Mouse (Mus musculus): ENCODE measurements around the gene Nrip3. TPM values are rescaled to one million over a fixed set of nuclear protein-coding genes. Genes with fewer than 3 reads are reported as not detected.
A peak's percentile ranks its signal among the peaks of the same experiment; 100 is the strongest.

Nrip3 gene
- total RNA-seq, 2 experiments from 2014 or later = 0.39 to 0.45 TPM

DNA sequence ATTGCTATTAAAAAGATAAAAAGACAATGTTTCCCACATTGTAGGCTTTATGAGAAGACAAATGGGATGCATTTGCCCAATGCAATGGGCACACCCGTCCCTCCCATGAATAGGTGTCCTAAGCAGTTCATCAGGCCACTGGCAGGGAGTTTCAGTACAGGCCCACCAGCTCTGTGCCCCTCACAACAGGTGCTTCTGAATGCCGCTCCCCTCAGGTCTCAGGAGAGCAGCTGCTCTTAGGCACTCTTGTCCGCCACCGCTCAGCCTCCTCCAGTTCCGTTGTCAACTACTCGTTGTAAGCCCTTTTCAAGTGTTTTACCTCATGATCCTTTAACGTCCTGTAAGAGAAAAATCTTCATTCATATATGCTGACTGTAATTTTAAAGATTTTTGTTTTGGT is 69.6 kb downstream of the Nrip3 start:
- DNase-seq (ENCODE audit: low spot score) = no peak
- intact Hi-C loops (cut with DNase I) = no loop called here

DNA sequence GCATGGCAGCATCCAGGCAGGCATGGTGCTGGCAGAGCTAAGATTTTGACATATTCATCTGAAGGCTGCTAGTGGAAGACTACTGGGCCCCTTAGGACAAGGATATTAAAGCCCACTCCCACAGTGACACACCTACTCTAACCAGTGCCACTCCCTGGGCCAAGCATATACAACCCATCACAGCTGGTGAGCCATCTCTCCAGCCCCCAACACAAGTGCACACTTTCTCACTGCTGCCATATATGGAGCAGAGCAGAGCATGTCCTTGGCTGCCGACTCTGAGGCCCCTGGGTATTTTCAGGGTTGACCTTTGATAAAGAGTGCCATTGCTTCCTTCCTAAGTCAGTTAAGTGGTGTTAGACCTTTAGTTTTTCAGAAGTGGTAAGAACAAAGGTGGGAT is 71.8 kb downstream of the Nrip3 start:
- intact Hi-C loops (cut with DNase I) = no loop called here
- DNase-seq (ENCODE audit: low spot score) = no peak

DNA sequence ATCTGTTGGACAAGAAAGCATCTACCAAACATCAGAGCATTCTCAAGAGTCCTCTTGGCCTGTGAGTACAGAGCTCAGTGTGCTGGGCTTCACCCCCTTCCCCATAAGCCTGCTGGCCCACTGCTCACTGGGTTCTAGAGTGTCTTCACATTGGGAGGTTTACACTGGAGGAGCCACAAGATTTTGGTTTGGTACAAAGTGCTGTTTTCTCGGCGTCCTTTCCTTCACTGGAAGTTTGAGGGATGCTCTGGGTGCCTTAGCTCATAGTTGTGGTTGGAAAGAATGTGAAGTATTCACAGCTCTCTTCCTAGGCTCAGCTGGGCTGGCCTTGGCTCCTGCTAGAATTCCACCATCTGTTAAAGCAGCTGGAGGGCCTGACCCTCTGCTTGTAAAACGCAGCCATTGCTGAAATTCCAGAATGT is 72.9 kb downstream of the Nrip3 start:
- intact Hi-C loops (cut with DNase I) = loop anchor here (5.0 kb wide), 3 partner anchors 182 to 373 kb away; no protein-coding TSS in a partner anchor

More for the DNA sequence above, 72.9 kb downstream of the Nrip3 start:
- DNase-seq (ENCODE audit: low spot score) = peak; percentile 49

Other genes with a start within 250 kb of the Nrip3 start
- gene St5, start 78.4 kb downstream of the Nrip3 start, total RNA-seq (2021) = 10 to 100 TPM; 28.0 to 30.2 TPM
- gene Akip1, start 78.3 kb downstream of the Nrip3 start, total RNA-seq (2021) = 10 to 100 TPM; 12.7 to 12.8 TPM
- gene BC051019, start 58.2 kb downstream of the Nrip3 start, total RNA-seq (2021) = not detected
- not detected for gene Ascl3, start 50.3 kb downstream of the Nrip3 start, total RNA-seq (2021)
- 10 to 100 TPM; 28.5 to 31.3 TPM for gene Tmem9b, start 29.1 kb downstream of the Nrip3 start, total RNA-seq (2021)
- gene Scube2, start 83.7 kb upstream of the Nrip3 start, total RNA-seq (2021) = 10 to 100 TPM; 22.6 to 24.0 TPM
- gene Dennd5a, start 178.4 kb upstream of the Nrip3 start, total RNA-seq (2021) = 100 to 1,000 TPM; 144 to 148 TPM
- 10 to 100 TPM; 45.8 to 56.8 TPM for gene Tmem41b, start 204.9 kb upstream of the Nrip3 start, total RNA-seq (2021)
- gene Ipo7, start 236.2 kb upstream of the Nrip3 start, total RNA-seq (2021) = 100 to 1,000 TPM in 1 of 2 experiments, 10 to 100 TPM in 1; 98.6 to 101 TPM